Mouse (Mus musculus): ENCODE results near the gene Nr2c2ap.
A peak's percentile ranks its signal among the peaks of the same experiment; 100 is the strongest.

Nr2c2ap gene

GRCm38 (mm10) chr8:70170116-70170515, 39.0 kb downstream of the Nr2c2ap start:
- no peak for DNase-seq

GRCm38 (mm10) chr8:70170748-70171147, 39.6 kb downstream of the Nr2c2ap start:
- no peak for DNase-seq

GRCm38 (mm10) chr8:70171240-70171639, 40.1 kb downstream of the Nr2c2ap start:
- no peak for DNase-seq

- peak; percentile 89 for DNase-seq
Measured at GRCm38 (mm10) chr8:70172043-70172681, 41.0 kb downstream of the Nr2c2ap start, which contains the start of gene Tmem161a. TSS of gene Tmem161a (plus strand) at chr8:70172356.

- no peak for DNase-seq
Measured at GRCm38 (mm10) chr8:70173320-70173719, 42.2 kb downstream of the Nr2c2ap start.

- DNase-seq = no peak
Measured at GRCm38 (mm10) chr8:70174079-70174478, 42.9 kb downstream of the Nr2c2ap start.

GRCm38 (mm10) chr8:70178231-70178630, 47.1 kb downstream of the Nr2c2ap start:
- no peak for DNase-seq

- DNase-seq = no peak
Measured at GRCm38 (mm10) chr8:70179082-70179481, 47.9 kb downstream of the Nr2c2ap start.

- no peak for DNase-seq
Measured at GRCm38 (mm10) chr8:70181212-70181902, 50.2 kb downstream of the Nr2c2ap start.

- DNase-seq = no peak
Measured at GRCm38 (mm10) chr8:70181903-70182252, 50.7 kb downstream of the Nr2c2ap start.

- DNase-seq = no peak
Measured at GRCm38 (mm10) chr8:70183194-70183593, 52.1 kb downstream of the Nr2c2ap start.
